Mouse (Mus musculus) liver, adult 2 months (tissue): ENCODE measurements at regions not wholly inside any gene's neighbourhood (a gene's known extent, or its start where the extent isn't known, plus 50 kb on each side); places are given as distances from the start of the nearest gene placed in this dataset.

Experiments
- CTCF ChIP-seq: fragments of 200-500 bp; IDR thresholded peaks from 2 replicates; pipeline ENCODE4 v1.5.1; 2011; ENCODE audit warnings: low read depth, low read length, control low read depth
- POLR2A ChIP-seq: fragments of 200-500 bp; IDR thresholded peaks from 2 replicates; pipeline ENCODE4 v1.6.1; 2011; ENCODE audit warnings: low read length, control low read depth; ENCODE audit not compliant: insufficient read depth; ENCODE audit errors: extremely low read depth

DNA sequence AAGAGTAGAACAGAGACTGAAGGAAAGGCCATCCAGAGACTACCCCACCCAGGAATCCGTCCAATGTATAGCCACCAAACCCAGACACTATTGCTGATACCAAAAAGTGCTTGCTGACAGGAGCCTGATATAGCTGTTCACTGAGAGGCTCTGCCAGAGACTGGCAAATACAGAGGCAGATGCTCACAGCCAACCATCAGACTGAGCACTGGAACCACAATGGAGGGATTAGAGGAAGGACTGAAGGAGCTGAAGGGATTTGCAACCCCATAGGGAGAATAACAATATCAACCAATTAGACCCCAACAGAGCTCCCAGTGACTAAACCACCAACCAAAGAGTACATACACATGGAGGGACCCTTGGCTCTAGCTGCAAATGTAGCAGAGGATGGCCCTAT, 1389.8 kb upstream of the Zeb2 start:
- no peak for TF ChIP-seq CTCF
- TF ChIP-seq POLR2A: no peak
